Mouse (Mus musculus) midbrain, embryonic 14.5 days (tissue): Measurements from ENCODE around the gene Ryr1. TPM values are rescaled to one million over a fixed set of nuclear protein-coding genes. Genes with fewer than 3 reads are reported as not detected.
A peak's percentile ranks its signal among the peaks of the same experiment; 100 is the strongest.

ENCODE experiments used
- ATAC-seq: fragments of 200-750 bp; cut with Nextera tagmentation; 2 replicates; pipeline ENCODE4 v1.8.0; 2017; ENCODE audit warnings: moderate number of reproducible peaks, moderate library complexity; ENCODE audit not compliant: low FRiP score, low TSS enrichment
- DNase-seq: peaks from one replicate; pipeline ENCODE4 v3.0.0-alpha.2; 2015
- H3K27ac ChIP-seq: fragments of 300-500 bp; sonication (generic); replicated peaks from 2 replicates; pipeline ENCODE4 v1.5.1; 2014; ENCODE audit warnings: mild to moderate bottlenecking, low read depth, low read length, moderate library complexity
- H3K27me3 ChIP-seq: fragments of 300-500 bp; sonication (generic); 2 replicates; pipeline ENCODE4 v1.6.1; 2014; ENCODE audit warnings: low read length, control low read depth, mixed read lengths; ENCODE audit not compliant: control insufficient read depth, insufficient read depth
- H3K36me3 ChIP-seq: fragments of 300-500 bp; sonication (generic); 2 replicates; pipeline ENCODE4 v1.6.1; 2014; ENCODE audit warnings: low read length, control low read depth; ENCODE audit not compliant: control insufficient read depth, insufficient read depth
- H3K4me1 ChIP-seq: fragments of 300-500 bp; sonication (generic); 2 replicates; pipeline ENCODE4 v1.6.1; 2014; ENCODE audit warnings: mild to moderate bottlenecking, antibody characterized with exemption, low read length, control low read depth; ENCODE audit not compliant: control insufficient read depth, insufficient read depth
- H3K4me2 ChIP-seq: fragments of 300-500 bp; sonication (generic); 2 replicates; pipeline ENCODE4 v1.6.1; 2014; ENCODE audit warnings: mild to moderate bottlenecking, low read length, moderate library complexity
- H3K4me3 ChIP-seq: fragments of 300-500 bp; sonication (generic); replicated peaks from 2 replicates; pipeline ENCODE4 v1.5.1; 2014; ENCODE audit warnings: low read depth, low read length
- H3K9ac ChIP-seq: fragments of 300-500 bp; sonication (generic); replicated peaks from 2 replicates; pipeline ENCODE4 v1.6.1; 2014; ENCODE audit warnings: mild to moderate bottlenecking, low read length, moderate library complexity
- H3K9me3 ChIP-seq: fragments of 300-500 bp; sonication (generic); 2 replicates; pipeline ENCODE4 v1.6.1; 2016; ENCODE audit warnings: low read length, control low read depth, mixed read lengths; ENCODE audit not compliant: control insufficient read depth
- WGBS: fragments of 180-500 bp; shearing (Covaris S2); extraction: QIAGEN DNeasy Blood & Tissue Kit; methylation state at CpG from one replicate; pipeline ENCODE4 v1.1.7; 2014; 5-methylcytosine and 5-hydroxymethylcytosine counted together
- polyA plus RNA-seq: library from polyadenylated mRNA; unstranded; fragments of >200 nt; fragmentation: Nextera tagmentation; extraction: Ambion mirVana; gene quantifications from 2 replicates; pipeline ENCODE4 v1.2.1, GENCODE M21; 2014

Ryr1 gene
- polyA plus RNA-seq, 1 experiment from 2014 or later, result 5.2 TPM

DNA sequence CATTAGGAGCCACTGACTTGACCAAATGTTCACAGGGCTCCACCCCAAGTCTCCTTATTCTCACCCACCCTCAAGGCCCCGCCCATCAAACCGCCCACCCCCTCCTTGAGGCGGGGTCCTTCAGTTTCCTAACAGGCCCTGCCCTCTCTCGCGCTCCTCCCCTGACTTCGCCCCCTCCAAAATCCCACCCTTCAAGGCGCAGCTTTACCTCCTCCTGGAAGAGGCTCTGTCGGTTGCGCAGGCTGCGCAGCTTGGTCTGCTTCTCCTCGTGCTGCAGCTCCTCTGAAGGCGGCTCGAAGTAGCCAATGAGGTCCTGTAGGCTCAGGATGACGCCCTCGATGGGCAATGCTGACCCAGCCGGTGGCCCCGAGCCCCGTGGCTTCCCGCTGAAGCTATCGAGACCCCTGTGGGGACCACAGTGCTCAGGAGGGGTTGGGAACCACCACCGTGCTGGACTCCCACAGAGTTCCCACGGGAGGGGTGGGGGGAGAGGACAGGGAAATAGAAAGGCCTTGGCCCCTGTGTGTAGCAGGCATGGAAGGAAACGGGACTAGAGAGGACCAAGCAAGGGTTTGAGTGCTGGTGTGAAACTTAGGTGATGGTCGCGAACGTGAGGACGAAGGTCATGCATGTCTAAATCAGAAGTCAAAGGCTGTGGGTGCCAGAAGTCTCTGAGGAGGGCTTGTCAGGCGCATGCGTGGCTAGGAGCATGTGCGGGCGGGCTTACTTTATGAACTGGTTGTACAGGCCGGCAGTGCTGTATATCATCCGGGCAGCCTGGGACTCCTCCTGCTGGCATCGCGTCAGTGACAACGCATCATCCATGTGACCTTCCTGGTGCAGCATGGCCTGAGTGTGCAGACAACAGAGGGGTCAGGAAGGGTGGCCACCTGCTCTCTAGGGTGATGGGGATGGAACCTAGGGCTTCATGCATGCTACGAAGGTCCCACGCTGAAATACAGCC, 15.7 kb downstream of the Ryr1 start:
- DNase-seq (peak; percentile 39), ATAC-seq (no peak)
- no peaks in the 10 kb centered on the region for H3K9me3 ChIP-seq
- 30% methylated on average over 38 of the region's 38 CpGs for WGBS
- peak overlapping the region; percentile 40 for H3K4me2 ChIP-seq
- no peaks in the 10 kb centered on the region for H3K27me3 ChIP-seq
- H3K27ac ChIP-seq, result no peak overlapping the region
- no peaks in the 10 kb centered on the region for H3K4me1 ChIP-seq
- H3K4me3 ChIP-seq, result no peak overlapping the region
- no peaks in the 10 kb centered on the region for H3K36me3 ChIP-seq
- no peak overlapping the region for H3K9ac ChIP-seq

GRCm38 (mm10) chr7:29101286-29102017, 23.5 kb downstream of the Ryr1 start:
- H3K27me3 ChIP-seq, result no peaks in the 10 kb centered on the region
- WGBS, result 90% methylated on average over 12 of the region's 12 CpGs

DNA sequence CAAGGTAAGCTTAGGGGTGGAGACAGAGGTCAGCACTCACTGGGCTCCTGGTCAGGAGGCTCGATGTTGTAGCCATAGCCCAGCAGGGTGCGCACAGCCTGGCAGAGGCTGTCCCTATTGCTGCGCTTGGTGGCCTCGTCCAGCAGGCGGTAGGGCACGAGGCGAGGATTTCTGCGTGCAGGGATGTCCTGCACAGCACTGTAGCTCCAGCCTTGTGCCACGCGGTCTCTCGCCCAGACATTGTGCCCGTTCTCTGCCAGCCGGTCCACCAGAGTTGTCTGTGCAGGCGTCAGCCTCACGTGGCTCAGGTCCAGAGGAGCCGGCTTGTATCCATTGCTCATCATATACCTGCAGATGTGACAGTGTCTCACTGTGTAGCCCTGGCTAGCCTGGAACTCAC, 27.8 kb downstream of the Ryr1 start:
- no peak for DNase-seq
- Histone ChIP-seq H3K27me3 (no peaks in the 10 kb centered on the region), H3K4me3 (no peak overlapping the region), H3K27ac (no peak overlapping the region), H3K9me3 (no peaks in the 10 kb centered on the region), H3K36me3 (no peaks in the 10 kb centered on the region), H3K4me2 (no peak overlapping the region), H3K4me1 (no peaks in the 10 kb centered on the region), H3K9ac (no peak overlapping the region)
- WGBS, result 87% methylated on average over 16 of the region's 16 CpGs
- ATAC-seq, result no peak

More at GRCm38 (mm10) chr7:29101286-29102017, 23.5 kb downstream of the Ryr1 start:
- Histone ChIP-seq H3K4me2 (no peak overlapping the region), H3K4me1 (no peaks in the 10 kb centered on the region), H3K36me3 (no peaks in the 10 kb centered on the region), H3K9ac (no peak overlapping the region), H3K27ac (no peak overlapping the region), H3K4me3 (no peak overlapping the region), H3K9me3 (no peaks in the 10 kb centered on the region)
- ATAC-seq (no peak), DNase-seq (no peak)

DNA sequence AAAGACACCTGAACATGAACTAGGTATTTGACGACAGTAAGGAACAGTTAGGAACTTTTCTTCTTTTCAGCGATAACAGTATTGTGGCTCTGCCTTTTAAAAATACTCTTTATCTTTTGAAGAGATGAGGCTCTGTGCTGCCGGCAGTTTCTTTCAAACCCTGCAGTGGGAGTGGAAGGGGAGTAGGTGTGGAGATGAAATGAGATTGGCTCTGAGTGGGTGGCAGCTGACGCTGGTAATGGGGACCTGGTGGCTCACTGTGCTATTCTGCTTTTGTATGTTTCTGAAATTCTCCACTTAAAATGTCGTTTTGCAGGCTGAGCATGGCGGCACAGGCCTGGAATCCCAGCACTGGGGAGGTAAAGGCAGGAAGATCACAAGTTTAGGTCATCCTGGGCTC, 36.2 kb downstream of the Ryr1 start:
- WGBS, result 81% methylated on average over 6 of the region's 6 CpGs
- Histone ChIP-seq H3K9ac (no peak overlapping the region), H3K9me3 (no peaks in the 10 kb centered on the region), H3K27me3 (no peaks in the 10 kb centered on the region), H3K27ac (no peak overlapping the region), H3K36me3 (no peaks in the 10 kb centered on the region), H3K4me3 (no peak overlapping the region), H3K4me1 (no peaks in the 10 kb centered on the region), H3K4me2 (no peak overlapping the region)
- DNase-seq, result no peak
- ATAC-seq, result no peak

- Histone ChIP-seq H3K4me3 (no peak overlapping the region), H3K9me3 (no peaks in the 10 kb centered on the region), H3K27ac (no peak overlapping the region), H3K36me3 (no peaks in the 10 kb centered on the region), H3K4me1 (no peaks in the 10 kb centered on the region), H3K4me2 (no peak overlapping the region), H3K27me3 (no peaks in the 10 kb centered on the region), H3K9ac (no peak overlapping the region)
- no peak for DNase-seq
- 92% methylated on average over 10 of the region's 10 CpGs for WGBS
- ATAC-seq, result no peak
Measured at GRCm38 (mm10) chr7:29086902-29087301, 38.1 kb downstream of the Ryr1 start.

DNA sequence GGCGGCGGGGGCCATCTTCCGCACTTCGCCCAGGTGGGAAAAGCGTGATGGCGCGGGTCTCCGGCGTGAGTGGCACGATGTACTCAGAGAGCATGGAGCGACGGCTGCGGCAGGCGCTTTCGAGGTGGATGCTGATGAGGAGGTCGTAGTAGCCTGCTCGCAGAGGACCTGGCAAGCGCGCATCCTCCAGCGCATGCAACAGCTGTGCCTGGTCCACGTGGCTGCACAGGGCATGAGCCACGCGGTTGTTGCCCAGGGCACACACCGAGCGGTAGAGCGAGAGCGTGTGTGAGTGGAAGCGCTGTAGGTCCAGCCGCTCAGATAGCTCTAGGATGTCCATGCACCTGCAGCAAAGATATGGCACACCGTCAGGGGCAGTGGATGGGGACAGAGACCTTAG, 39.0 kb downstream of the Ryr1 start:
- 93% methylated on average over 30 of the region's 30 CpGs for WGBS
- Histone ChIP-seq H3K36me3 (no peaks in the 10 kb centered on the region), H3K27me3 (no peaks in the 10 kb centered on the region), H3K4me1 (no peaks in the 10 kb centered on the region), H3K27ac (no peak overlapping the region), H3K4me3 (no peak overlapping the region), H3K4me2 (no peak overlapping the region), H3K9ac (no peak overlapping the region), H3K9me3 (no peaks in the 10 kb centered on the region)
- ATAC-seq, result no peak
- DNase-seq, result no peak

- no peak overlapping the region for H3K27ac ChIP-seq
- DNase-seq (no peak), ATAC-seq (no peak)
- H3K27me3 ChIP-seq, result no peaks in the 10 kb centered on the region
- WGBS, result 87% methylated on average over 3 of the region's 3 CpGs
- H3K4me3 ChIP-seq, result no peak overlapping the region
- no peaks in the 10 kb centered on the region for H3K36me3 ChIP-seq
- H3K4me1 ChIP-seq, result no peaks in the 10 kb centered on the region
- no peak overlapping the region for H3K4me2 ChIP-seq
- no peak overlapping the region for H3K9ac ChIP-seq
- H3K9me3 ChIP-seq, result no peaks in the 10 kb centered on the region
Measured at GRCm38 (mm10) chr7:29084411-29084810, 40.6 kb downstream of the Ryr1 start.

- no peak for DNase-seq
- no peak overlapping the region for H3K4me2 ChIP-seq
- no peaks in the 10 kb centered on the region for H3K9me3 ChIP-seq
- no peak overlapping the region for H3K4me3 ChIP-seq
- no peaks in the 10 kb centered on the region for H3K36me3 ChIP-seq
- no peaks in the 10 kb centered on the region for H3K27me3 ChIP-seq
- H3K9ac ChIP-seq, result no peak overlapping the region
- ATAC-seq, result no peak
- WGBS, result 82% methylated on average over 12 of the region's 12 CpGs
- 0 out of 2 replicates have a peak, but pooled peaks cover 4% of the 10 kb centered on the region for H3K4me1 ChIP-seq
- H3K27ac ChIP-seq, result no peak overlapping the region
Measured at GRCm38 (mm10) chr7:29079419-29079950, 45.5 kb downstream of the Ryr1 start.
